Mouse (Mus musculus) brain, adult 2 months (tissue): Measurements from ENCODE around the gene Apba2.

Experiments
- DNase-seq: peaks from one replicate; pipeline ENCODE4 v3.0.0; 2011; ENCODE audit warnings: low read depth, low spot score

Gene Apba2

GRCm38 (mm10) chr7:64795554-64795953 is 294.0 kb downstream of the Apba2 start:
- DNase-seq: no peak
